Mouse (Mus musculus): ENCODE results near the gene Nlgn3.

Gene Nlgn3

GRCm38 (mm10) chrX:101299055-101299454, at the start of gene Nlgn3:
Gene Nlgn3, plus strand, starts transcription at chrX:101299168.
- DNase-seq (ENCODE audit: low spot score), result no peak

- DNase-seq (ENCODE audit: low spot score), result peak; percentile 88
These were observed 44.8 kb upstream of the Nlgn3 start, which contains the start of gene Foxo4 for GRCm38 (mm10) chrX:101253952-101254729. Gene Foxo4, plus strand, starts transcription at chrX:101254528.

GRCm38 (mm10) chrX:101254740-101255139, 44.2 kb upstream of the Nlgn3 start:
- no peak for DNase-seq (ENCODE audit: low spot score)

GRCm38 (mm10) chrX:101256603-101257002, 42.4 kb upstream of the Nlgn3 start:
- DNase-seq (ENCODE audit: low spot score), result no peak

- no peak for DNase-seq (ENCODE audit: low spot score)
These were observed 38.3 kb upstream of the Nlgn3 start for GRCm38 (mm10) chrX:101260441-101261325.

- no peak for DNase-seq (ENCODE audit: low spot score)
These were observed 35.1 kb upstream of the Nlgn3 start, which contains the start of gene Gm614 for GRCm38 (mm10) chrX:101263892-101264291. Gene Gm614, minus strand, starts transcription at chrX:101263992.

- no peak for DNase-seq (ENCODE audit: low spot score)
These were observed 32.3 kb upstream of the Nlgn3 start for GRCm38 (mm10) chrX:101266631-101267030.

DNA sequence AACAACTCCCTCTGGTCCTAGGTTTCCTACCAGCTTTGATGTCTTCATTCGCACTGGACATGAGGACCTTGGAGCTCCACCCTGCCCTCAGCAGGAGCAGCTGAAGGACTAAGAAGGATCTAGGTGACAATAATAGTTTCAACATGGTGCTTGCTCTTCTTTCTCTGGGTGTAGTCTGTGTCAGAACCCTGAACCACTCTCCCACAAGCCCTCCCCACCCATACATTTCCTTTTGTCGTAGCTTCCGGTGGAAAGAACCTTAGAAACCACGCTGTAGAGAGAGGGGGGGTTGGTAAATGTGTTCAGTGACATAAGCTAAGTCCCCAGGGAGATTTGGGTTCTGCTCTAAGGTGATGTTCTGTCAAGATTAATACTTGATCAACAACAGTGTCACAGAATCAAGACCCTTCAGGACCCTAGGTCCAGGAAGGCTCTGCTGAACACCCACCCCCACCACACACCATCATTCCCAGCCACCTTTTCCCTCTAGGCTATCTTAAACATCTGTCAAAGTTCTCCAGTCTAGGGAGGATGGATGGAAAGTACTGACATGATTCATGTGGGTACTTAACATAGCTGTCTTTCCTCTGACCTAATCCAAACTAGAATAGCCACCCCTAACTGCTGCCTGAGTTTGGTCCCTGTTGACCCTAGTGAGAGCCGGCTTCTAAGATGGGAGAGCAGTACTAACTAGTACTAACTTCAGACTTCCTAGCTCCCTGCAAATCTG, 30.8 kb upstream of the Nlgn3 start, which contains the start of gene Il2rg:
Gene Il2rg, minus strand, starts transcription at position 231 of the 730 bp plus-strand sequence.
- DNase-seq (ENCODE audit: low spot score), result no peak

DNA sequence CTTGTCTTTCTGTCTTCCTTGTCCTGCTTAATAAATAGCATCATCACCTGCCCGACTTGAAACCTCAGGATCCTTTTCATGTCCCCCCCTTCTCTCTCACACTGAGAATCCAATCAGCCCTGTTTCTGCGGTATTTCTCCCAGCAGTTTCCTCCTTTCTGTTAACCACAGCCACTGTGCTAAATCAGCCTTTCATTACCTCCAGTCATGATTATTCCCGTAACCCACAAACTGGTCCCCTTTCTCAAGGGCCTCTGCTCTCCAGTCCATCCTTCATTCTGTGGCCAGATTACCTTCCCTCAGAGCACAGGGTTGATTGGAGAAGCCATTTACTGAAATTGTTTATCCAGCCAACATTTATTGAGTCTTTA, 30.2 kb upstream of the Nlgn3 start, which contains the start of gene Gm20489:
Gene Gm20489, minus strand, starts transcription at position 269 of the 370 bp plus-strand sequence.
- no peak for DNase-seq (ENCODE audit: low spot score)

- no peak for DNase-seq (ENCODE audit: low spot score)
These were observed 25.6 kb upstream of the Nlgn3 start for GRCm38 (mm10) chrX:101273410-101273809.

- DNase-seq (ENCODE audit: low spot score), result peak; percentile 89
These were observed 24.9 kb upstream of the Nlgn3 start, which contains the start of gene Med12 for GRCm38 (mm10) chrX:101273875-101274738. Gene Med12, plus strand, starts transcription at chrX:101274030.

GRCm38 (mm10) chrX:101282813-101283212, 16.2 kb upstream of the Nlgn3 start:
- DNase-seq (ENCODE audit: low spot score), result no peak

DNA sequence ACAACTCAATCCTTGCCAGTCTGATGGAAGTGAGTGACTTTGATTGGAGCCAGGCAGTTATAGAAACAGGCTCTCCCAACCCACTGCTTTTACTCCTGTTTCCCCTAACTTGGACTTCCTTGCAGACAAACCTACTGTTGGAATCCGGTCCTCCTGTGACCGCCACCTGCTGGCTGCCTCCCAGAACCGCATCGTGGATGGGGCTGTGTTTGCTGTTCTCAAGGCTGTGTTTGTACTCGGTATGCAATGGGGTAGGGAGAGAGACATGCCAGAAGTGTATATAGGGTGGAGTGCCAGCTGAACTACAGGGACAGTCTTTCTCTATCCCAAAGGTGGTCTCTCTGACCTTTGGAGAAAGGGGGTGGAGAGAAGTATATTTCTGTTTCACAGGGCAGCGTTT, 13.4 kb upstream of the Nlgn3 start:
- DNase-seq (ENCODE audit: low spot score), result no peak

- no peak for DNase-seq (ENCODE audit: low spot score)
These were observed 12.9 kb upstream of the Nlgn3 start for GRCm38 (mm10) chrX:101285953-101286670.

DNA sequence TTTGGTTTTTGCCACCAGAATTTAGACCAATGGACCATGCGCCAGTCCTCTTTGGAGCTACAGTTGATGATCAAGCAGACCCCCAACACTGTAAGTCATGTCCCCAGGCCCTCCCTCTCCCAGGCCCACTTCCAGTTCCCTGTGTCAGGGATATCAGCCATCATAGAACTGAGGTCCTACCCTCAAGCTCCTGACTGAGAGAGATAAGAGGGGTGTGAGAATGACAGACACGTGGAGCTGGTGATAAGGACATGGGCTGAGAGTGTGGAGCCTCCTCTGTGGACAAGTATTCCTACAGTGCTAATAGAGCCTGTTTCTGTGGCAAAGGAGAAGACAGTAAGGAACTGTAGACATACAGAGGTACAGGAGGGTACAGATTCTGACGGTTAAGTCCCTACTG, 11.4 kb upstream of the Nlgn3 start:
- DNase-seq (ENCODE audit: low spot score), result no peak

GRCm38 (mm10) chrX:101288432-101288831, 10.5 kb upstream of the Nlgn3 start:
- DNase-seq (ENCODE audit: low spot score), result no peak

- DNase-seq (ENCODE audit: low spot score), result no peak
These were observed 9.9 kb upstream of the Nlgn3 start for GRCm38 (mm10) chrX:101289037-101289436.

- no peak for DNase-seq (ENCODE audit: low spot score)
These were observed 8.9 kb upstream of the Nlgn3 start for GRCm38 (mm10) chrX:101290111-101290510.

DNA sequence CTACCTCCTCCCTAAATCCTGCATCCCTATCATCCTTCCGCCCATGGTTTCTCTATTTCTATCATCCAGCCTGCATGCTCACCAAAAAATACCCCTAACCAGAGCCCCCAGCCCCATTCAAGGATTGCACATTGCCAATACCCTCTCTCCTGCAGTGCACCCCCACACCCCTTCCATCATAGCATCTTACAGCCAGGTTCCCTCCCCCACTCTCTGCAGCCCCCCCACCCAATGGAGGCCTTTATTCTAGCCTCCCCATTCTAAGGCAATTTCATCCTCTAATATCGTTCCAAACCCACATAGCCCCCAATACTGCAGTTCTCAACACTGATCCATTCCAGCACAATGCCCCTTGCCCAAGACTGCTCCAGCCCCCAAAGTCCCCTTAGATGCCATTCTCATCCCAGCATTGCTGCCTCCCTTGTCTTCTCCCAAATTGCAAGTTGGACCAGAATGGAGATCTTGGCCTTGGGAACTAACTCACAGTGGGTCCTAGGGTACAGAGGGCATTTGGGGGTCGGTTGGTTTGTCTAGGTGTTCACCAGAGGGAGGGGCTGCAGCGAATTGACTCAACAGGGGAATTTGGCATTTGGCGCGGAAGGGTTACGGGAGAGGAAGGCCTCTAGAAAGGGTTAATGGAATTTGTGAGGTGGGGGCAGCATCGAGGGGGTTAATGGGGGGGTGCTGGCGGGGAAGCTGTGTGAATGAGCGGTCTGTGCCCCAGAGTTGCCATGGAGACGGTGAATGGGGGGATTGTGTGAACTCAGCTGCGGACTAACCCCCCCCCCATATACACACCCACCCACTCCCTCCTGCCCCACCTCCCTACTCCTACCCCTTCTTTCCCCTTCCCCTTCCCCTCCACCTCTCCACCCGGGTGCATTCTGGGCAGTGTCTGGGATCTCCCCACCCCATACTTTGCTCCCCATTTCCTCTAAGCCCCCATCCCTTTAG, 782 bp downstream of the Nlgn3 start:
- DNase-seq (ENCODE audit: low spot score), result no peak

Data from ovary, adult 18-20 months (tissue).